Mouse (Mus musculus) midbrain, embryonic 13.5 days (tissue): ENCODE results near the gene Dock2. TPM values are rescaled to one million over a fixed set of nuclear protein-coding genes. Genes with fewer than 3 reads are reported as not detected.

ENCODE experiments used
- ATAC-seq: fragments of 200-750 bp; cut with Nextera tagmentation; 2 replicates; pipeline ENCODE4 v1.8.0; 2017; ENCODE audit warnings: mild to moderate bottlenecking, moderate TSS enrichment, moderate library complexity
- H3K27ac ChIP-seq: fragments of 300-500 bp; sonication (generic); 2 replicates; pipeline ENCODE4 v1.5.1; 2015; ENCODE audit warnings: inconsistent platforms, mild to moderate bottlenecking, moderate library complexity
- H3K27me3 ChIP-seq: fragments of 300-500 bp; sonication (generic); 2 replicates; pipeline ENCODE4 v1.6.1; 2015; ENCODE audit warnings: mild to moderate bottlenecking, inconsistent platforms
- H3K36me3 ChIP-seq: fragments of 300-500 bp; sonication (generic); 2 replicates; pipeline ENCODE4 v1.6.1; 2015; ENCODE audit warnings: mild to moderate bottlenecking, inconsistent platforms
- H3K4me1 ChIP-seq: fragments of 300-500 bp; sonication (generic); replicated peaks from 2 replicates; pipeline ENCODE4 v1.6.1; 2015; ENCODE audit warnings: inconsistent platforms
- H3K4me2 ChIP-seq: fragments of 300-500 bp; sonication (generic); replicated peaks from 2 replicates; pipeline ENCODE4 v1.6.1; 2015; ENCODE audit warnings: moderate library complexity, mild to moderate bottlenecking, inconsistent platforms
- H3K4me3 ChIP-seq: fragments of 300-500 bp; sonication (generic); replicated peaks from 2 replicates; pipeline ENCODE4 v1.5.1; 2015; ENCODE audit warnings: mild to moderate bottlenecking, inconsistent platforms
- H3K9ac ChIP-seq: fragments of 300-500 bp; sonication (generic); replicated peaks from 2 replicates; pipeline ENCODE4 v1.6.1; 2015; ENCODE audit warnings: mild to moderate bottlenecking, inconsistent platforms
- H3K9me3 ChIP-seq: fragments of 300-500 bp; sonication (generic); 2 replicates; pipeline ENCODE4 v1.6.1; 2016; ENCODE audit warnings: mild to moderate bottlenecking, inconsistent platforms
- WGBS: fragments of 180-500 bp; shearing (Covaris S2); methylation state at CpG from one replicate; pipeline ENCODE4 v1.1.7; 2015; 5-methylcytosine and 5-hydroxymethylcytosine counted together
- polyA plus RNA-seq: library from polyadenylated mRNA; unstranded; fragments of >200 nt; fragmentation: Nextera tagmentation; extraction: Ambion mirVana; gene quantifications from 2 replicates; pipeline ENCODE4 v1.2.1, GENCODE M21; 2015

The Dock2 gene
- polyA plus RNA-seq, 1 experiment from 2014 or later = 0.63 TPM

GRCm38 (mm10) chr11:34207989-34208388 lies 575.7 kb downstream of the Dock2 start, which contains the start of gene Foxi1:
Gene Foxi1, minus strand, starts transcription at chr11:34208089.
- ATAC-seq = no peak
- H3K4me2 ChIP-seq = no peak within 1 kb of the TSS
- H3K27me3 ChIP-seq = 0 out of 2 replicates have a peak, but pooled peaks cover 3% of the 10 kb centered on the region
- H3K4me3 ChIP-seq = no peak within 1 kb of the TSS
- H3K27ac ChIP-seq = no peak within 1 kb of the TSS
- WGBS = 86% methylated on average over 10 of the region's 10 CpGs
- no peaks in the 10 kb centered on the region for H3K9me3 ChIP-seq
- H3K36me3 ChIP-seq = no peaks in the 10 kb centered on the region
- H3K9ac ChIP-seq = no peak within 1 kb of the TSS
- H3K4me1 ChIP-seq = no peaks in the 10 kb centered on the region

- H3K36me3 ChIP-seq = no peaks in the 10 kb centered on the region
- 63% methylated on average over 1 of the region's 1 CpGs for WGBS
- H3K27ac ChIP-seq = no peak overlapping the region
- H3K9me3 ChIP-seq = no peaks in the 10 kb centered on the region
- no peak overlapping the region for H3K9ac ChIP-seq
- H3K4me1 ChIP-seq = no peaks in the 10 kb centered on the region
- H3K27me3 ChIP-seq = 0 out of 2 replicates have a peak, but pooled peaks cover 3% of the 10 kb centered on the region
- no peak overlapping the region for H3K4me3 ChIP-seq
- H3K4me2 ChIP-seq = no peak overlapping the region
- no peak for ATAC-seq
Observed at GRCm38 (mm10) chr11:34202769-34203168, 580.9 kb downstream of the Dock2 start.

GRCm38 (mm10) chr11:34195142-34195541 lies 588.5 kb downstream of the Dock2 start:
- H3K4me3 ChIP-seq = no peak overlapping the region
- no peak for ATAC-seq
- no peak overlapping the region for H3K9ac ChIP-seq
- H3K9me3 ChIP-seq = no peaks in the 10 kb centered on the region
- H3K4me1 ChIP-seq = no peaks in the 10 kb centered on the region
- H3K4me2 ChIP-seq = no peak overlapping the region
- no peaks in the 10 kb centered on the region for H3K36me3 ChIP-seq
- H3K27ac ChIP-seq = no peak overlapping the region
- WGBS = 96% methylated on average over 3 of the region's 3 CpGs
- no peaks in the 10 kb centered on the region for H3K27me3 ChIP-seq

DNA sequence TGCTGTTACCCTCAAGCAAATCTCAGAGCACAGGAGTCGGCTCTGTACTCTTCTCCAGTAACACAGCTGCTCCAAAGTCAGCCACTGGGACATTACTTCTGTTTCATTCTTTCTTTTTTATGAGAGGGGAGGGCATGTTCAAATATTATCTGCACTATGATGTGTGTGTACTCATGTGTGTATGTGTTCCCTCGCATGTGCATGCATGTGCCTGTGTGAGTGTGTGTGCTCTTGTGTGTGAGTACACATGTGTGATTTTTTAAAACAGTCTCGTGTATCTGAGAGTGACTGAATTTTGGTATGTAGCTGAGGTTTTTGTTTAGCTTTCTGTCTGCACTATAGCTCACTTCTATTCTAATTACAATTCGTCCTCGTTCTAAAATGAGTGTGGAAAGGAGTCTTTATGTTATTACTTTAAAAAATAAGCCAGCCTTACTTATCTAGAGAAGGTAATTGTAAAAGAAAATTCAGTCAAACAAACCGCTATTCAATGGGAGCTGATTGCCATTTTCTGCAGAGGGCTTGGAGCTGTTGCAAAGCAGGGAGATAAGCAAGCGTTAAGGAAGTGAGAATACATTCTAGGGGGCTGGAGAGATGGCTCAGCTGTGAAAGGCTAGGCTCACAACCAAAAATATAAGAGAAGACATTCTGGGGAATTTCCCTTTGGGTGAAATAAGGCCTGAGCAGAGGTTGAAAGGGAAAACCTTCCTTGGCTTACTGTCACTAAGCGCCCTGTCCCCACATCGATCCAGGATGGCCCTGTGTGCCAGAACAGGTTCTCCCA lies 589.3 kb downstream of the Dock2 start:
- no peaks in the 10 kb centered on the region for H3K36me3 ChIP-seq
- no peak overlapping the region for H3K27ac ChIP-seq
- 74% methylated on average over 9 of the region's 9 CpGs for WGBS
- no peaks in the 10 kb centered on the region for H3K27me3 ChIP-seq
- H3K9me3 ChIP-seq = no peaks in the 10 kb centered on the region
- no peak overlapping the region for H3K4me2 ChIP-seq
- H3K9ac ChIP-seq = no peak overlapping the region
- no peak for ATAC-seq
- H3K4me1 ChIP-seq = no peaks in the 10 kb centered on the region
- H3K4me3 ChIP-seq = no peak overlapping the region

- ATAC-seq = no peak
- H3K9ac ChIP-seq = no peak overlapping the region
- H3K4me1 ChIP-seq = no peaks in the 10 kb centered on the region
- H3K4me2 ChIP-seq = no peak overlapping the region
- no peaks in the 10 kb centered on the region for H3K9me3 ChIP-seq
- no peaks in the 10 kb centered on the region for H3K36me3 ChIP-seq
- no peak overlapping the region for H3K4me3 ChIP-seq
- H3K27me3 ChIP-seq = no peaks in the 10 kb centered on the region
- 66% methylated on average over 3 of the region's 3 CpGs for WGBS
- no peak overlapping the region for H3K27ac ChIP-seq
Observed at GRCm38 (mm10) chr11:34193658-34194057, 590.0 kb downstream of the Dock2 start.

- H3K27me3 ChIP-seq = no peaks in the 10 kb centered on the region
- H3K27ac ChIP-seq = no peak overlapping the region
- no peaks in the 10 kb centered on the region for H3K9me3 ChIP-seq
- no peak overlapping the region for H3K4me2 ChIP-seq
- 76% methylated on average over 2 of the region's 2 CpGs for WGBS
- no peak overlapping the region for H3K4me3 ChIP-seq
- no peaks in the 10 kb centered on the region for H3K36me3 ChIP-seq
- H3K4me1 ChIP-seq = peaks cover 15% of the 10 kb centered on the region
- no peak for ATAC-seq
- no peak overlapping the region for H3K9ac ChIP-seq
Observed at GRCm38 (mm10) chr11:34184266-34184665, 599.4 kb downstream of the Dock2 start.

DNA sequence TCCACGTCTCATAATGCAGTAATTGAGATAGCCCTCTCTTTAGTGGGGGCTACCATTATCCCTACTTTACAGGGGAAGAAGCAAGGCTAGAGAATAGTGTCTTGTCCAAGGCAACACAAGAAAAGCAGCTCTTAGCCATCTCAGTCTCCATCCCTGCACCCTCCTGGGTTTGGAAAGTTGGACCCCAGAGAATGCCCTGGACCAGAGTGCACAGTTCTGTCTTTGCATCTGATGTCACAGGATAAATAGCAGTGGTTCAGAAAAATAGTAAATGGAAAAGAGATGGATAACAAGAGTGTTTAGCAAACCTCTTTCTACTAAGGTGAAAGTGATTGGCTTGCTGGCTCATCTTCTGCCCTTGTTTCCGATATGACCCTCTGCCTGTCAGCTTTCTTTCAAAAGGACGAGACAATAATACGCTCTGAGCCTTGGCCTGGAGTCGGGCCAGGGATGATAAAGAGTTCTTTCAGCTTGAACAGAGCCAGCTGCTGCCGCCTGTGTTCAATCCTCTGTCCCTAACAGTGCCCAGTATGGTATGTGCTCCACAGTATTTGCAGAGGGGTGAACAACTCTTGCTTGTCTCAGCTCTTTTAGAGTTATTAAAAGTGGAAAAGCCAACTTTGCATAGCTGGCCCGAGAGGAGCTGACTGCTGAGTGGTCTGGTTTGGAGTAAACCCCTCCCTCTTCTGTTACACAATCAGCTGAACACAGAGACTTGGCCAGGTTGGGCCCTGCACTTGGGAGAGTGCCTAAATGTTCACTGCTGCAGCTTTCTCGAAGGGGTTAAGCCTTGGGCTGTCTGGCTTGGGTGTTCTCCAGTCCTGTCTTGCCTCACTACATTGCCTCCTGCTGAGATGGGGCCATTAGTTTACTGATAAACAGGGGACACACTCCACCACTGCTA lies 602.2 kb downstream of the Dock2 start:
- Histone ChIP-seq H3K36me3 (no peaks in the 10 kb centered on the region), H3K27me3 (no peaks in the 10 kb centered on the region), H3K4me2 (no peak overlapping the region), H3K27ac (peak overlapping the region; percentile 12; the same call in 1 of the 2 replicates), H3K9ac (no peak overlapping the region), H3K4me1 (peaks cover 15% of the 10 kb centered on the region), H3K9me3 (no peaks in the 10 kb centered on the region), H3K4me3 (no peak overlapping the region)
- 27% methylated on average over 8 of the region's 8 CpGs for WGBS
- peak; percentile 89 for ATAC-seq

- Histone ChIP-seq H3K27ac (no peak overlapping the region), H3K9me3 (no peaks in the 10 kb centered on the region), H3K4me1 (peaks cover 15% of the 10 kb centered on the region), H3K27me3 (no peaks in the 10 kb centered on the region), H3K9ac (no peak overlapping the region), H3K36me3 (no peaks in the 10 kb centered on the region), H3K4me3 (no peak overlapping the region), H3K4me2 (no peak overlapping the region)
- no peak for ATAC-seq
- 70% methylated on average over 2 of the region's 2 CpGs for WGBS
Observed at GRCm38 (mm10) chr11:34178752-34179151, 604.9 kb downstream of the Dock2 start.

Other genes with a start within 250 kb of the Dock2 start
- gene Spdl1, start 49.7 kb upstream of the Dock2 start, polyA plus RNA-seq = 9.2 and 9.9 TPM in 2 replicates